Mouse (Mus musculus): ENCODE data around the gene Socs4.

The Socs4 gene

GRCm38 (mm10) chr14:47276637-47277393 is at the start of gene Socs4, which contains the start of gene Wdhd1:
TSS of gene Socs4 (plus strand) at chr14:47276931.
TSS of gene Wdhd1 (minus strand) at chr14:47276857.
- in situ Hi-C loops (cut with MboI, MseI) = loop anchor here (10.0 kb wide), 1 partner anchor 1168 kb away; the partner anchor contains the start of gene Tmem260

GRCm38 (mm10) chr14:47229796-47230376 is 46.8 kb upstream of the Socs4 start:
- in situ Hi-C loops (cut with MboI, MseI) = no loop called here

GRCm38 (mm10) chr14:47233602-47234001 is 43.1 kb upstream of the Socs4 start:
- in situ Hi-C loops (cut with MboI, MseI) = no loop called here

- in situ Hi-C loops (cut with MboI, MseI) = no loop called here
Measured at GRCm38 (mm10) chr14:47234032-47234431, 42.7 kb upstream of the Socs4 start.

- in situ Hi-C loops (cut with MboI, MseI) = no loop called here
Measured at GRCm38 (mm10) chr14:47234526-47235250, 42.0 kb upstream of the Socs4 start.

GRCm38 (mm10) chr14:47236491-47236890 is 40.2 kb upstream of the Socs4 start:
- in situ Hi-C loops (cut with MboI, MseI) = no loop called here

- in situ Hi-C loops (cut with MboI, MseI) = no loop called here
Measured at GRCm38 (mm10) chr14:47237286-47237685, 39.4 kb upstream of the Socs4 start.

- in situ Hi-C loops (cut with MboI, MseI) = no loop called here
Measured at GRCm38 (mm10) chr14:47240600-47240999, 36.1 kb upstream of the Socs4 start.

- in situ Hi-C loops (cut with MboI, MseI) = no loop called here
Measured at GRCm38 (mm10) chr14:47241046-47241445, 35.7 kb upstream of the Socs4 start.

GRCm38 (mm10) chr14:47242753-47243152 is 34.0 kb upstream of the Socs4 start:
- in situ Hi-C loops (cut with MboI, MseI) = no loop called here

GRCm38 (mm10) chr14:47249839-47250238 is 26.9 kb upstream of the Socs4 start:
- in situ Hi-C loops (cut with MboI, MseI) = loop anchor here (25.0 kb wide), 1 partner anchor 1787 kb away; no protein-coding TSS in a partner anchor

- in situ Hi-C loops (cut with MboI, MseI) = loop anchor here (25.0 kb wide), 1 partner anchor 1772 kb away; no protein-coding TSS in a partner anchor
Measured at GRCm38 (mm10) chr14:47264866-47265265, 11.9 kb upstream of the Socs4 start.

- in situ Hi-C loops (cut with MboI, MseI) = loop anchor here (25.0 kb wide), 1 partner anchor 1771 kb away; no protein-coding TSS in a partner anchor
Measured at GRCm38 (mm10) chr14:47265829-47266228, 10.9 kb upstream of the Socs4 start.

- in situ Hi-C loops (cut with MboI, MseI) = loop anchor here (25.0 kb wide), 1 partner anchor 1768 kb away; no protein-coding TSS in a partner anchor
Measured at GRCm38 (mm10) chr14:47269056-47269455, 7.7 kb upstream of the Socs4 start.

GRCm38 (mm10) chr14:47269706-47270105 is 7.0 kb upstream of the Socs4 start:
- in situ Hi-C loops (cut with MboI, MseI) = loop anchor here (10.0 to 25.0 kb wide), 2 partner anchors 1175 to 1768 kb away; partner anchors contain the start of gene Tmem260

- in situ Hi-C loops (cut with MboI, MseI) = loop anchor here (10.0 to 25.0 kb wide), 2 partner anchors 1171 to 1764 kb away; partner anchors contain the start of gene Tmem260
Measured at GRCm38 (mm10) chr14:47273751-47274150, 3.0 kb upstream of the Socs4 start.

- in situ Hi-C loops (cut with MboI, MseI) = loop anchor here (10.0 kb wide), 1 partner anchor 1169 kb away; the partner anchor contains the start of gene Tmem260
Measured at GRCm38 (mm10) chr14:47275417-47275816, 1.3 kb upstream of the Socs4 start.

GRCm38 (mm10) chr14:47276036-47276603 is 611 bp upstream of the Socs4 start:
- in situ Hi-C loops (cut with MboI, MseI) = loop anchor here (10.0 kb wide), 1 partner anchor 1169 kb away; the partner anchor contains the start of gene Tmem260

GRCm38 (mm10) chr14:47279058-47279457 is 2.3 kb downstream of the Socs4 start:
- in situ Hi-C loops (cut with MboI, MseI) = loop anchor here (10.0 kb wide), 1 partner anchor 1166 kb away; the partner anchor contains the start of gene Tmem260

GRCm38 (mm10) chr14:47281535-47281934 is 4.8 kb downstream of the Socs4 start:
- in situ Hi-C loops (cut with MboI, MseI) = loop anchor here (10.0 kb wide), 1 partner anchor 373 kb away; no protein-coding TSS in a partner anchor

- in situ Hi-C loops (cut with MboI, MseI) = loop anchor here (10.0 kb wide), 1 partner anchor 371 kb away; no protein-coding TSS in a partner anchor
Measured at GRCm38 (mm10) chr14:47283568-47283967, 6.8 kb downstream of the Socs4 start.
